8 mouse cellular contexts compared by ENCODE assay signal in the genomic region with DNA sequence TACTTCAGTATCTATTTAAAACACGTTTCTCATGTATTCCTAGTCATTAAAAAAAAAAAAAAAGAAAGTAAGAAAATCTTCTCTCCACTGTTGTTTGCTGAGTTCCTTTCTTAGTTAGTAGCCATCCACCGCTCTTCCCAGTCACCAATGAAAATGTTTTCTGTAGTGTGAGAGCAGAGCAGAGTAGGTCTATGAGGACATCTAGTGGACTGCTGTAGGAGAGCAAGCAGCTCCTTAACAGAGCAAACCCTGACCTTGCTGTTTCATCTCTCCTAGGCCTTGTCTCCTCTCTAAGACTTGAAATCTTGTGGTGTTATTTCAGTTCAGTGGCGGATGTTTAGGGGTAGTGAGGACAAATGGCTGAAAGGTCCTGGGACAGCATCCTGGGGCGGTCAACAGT.
A peak's percentile ranks its signal among the peaks of the same experiment; 100 is the strongest.
DNase-seq lines count a peak whose midpoint lies in the region; ATAC-seq and TF ChIP-seq lines count a peak whose summit lies in the region.

No protein-coding gene starts in this region.

- intact Hi-C loops in heart, adult 2 months (cut with DNase I), result no loop called here

- H3K27me3 ChIP-seq in heart, adult 2 months (ENCODE audit: control insufficient read depth, insufficient read depth, low read length), result no peaks in the 10 kb centered on the region
- no peaks in the 10 kb centered on the region for H3K27me3 ChIP-seq in heart, embryonic 11.5 days (ENCODE audit: control insufficient read depth, insufficient read depth, low read length)
- H3K27me3 ChIP-seq in MEL (ENCODE audit: control insufficient read depth in 1 of 2, insufficient read depth in 2 of 2, low read length in 2 of 2), result peaks cover 2 to 4% of the 10 kb centered on the region in 2 experiments; a peak in 2 of 4 replicates
- no peaks in the 10 kb centered on the region for H3K27me3 ChIP-seq in embryonic facial prominence, embryonic 11.5 days (ENCODE audit: control insufficient read depth, insufficient read depth, low read length)
- no peaks in the 10 kb centered on the region for H3K27me3 ChIP-seq in lung, embryonic 15.5 days

- peak; percentile 73 for TF ChIP-seq RAD21 in MEL (IDR thresholded peaks at IDR 0.05; ENCODE audit: low read depth, low read length)

- no peak for ATAC-seq in heart, embryonic 11.5 days (replicated peaks; ENCODE audit: insufficient number of reproducible peaks, low FRiP score, low TSS enrichment)
- no peak for ATAC-seq in embryonic facial prominence, embryonic 11.5 days (replicated peaks; ENCODE audit: insufficient number of reproducible peaks, low FRiP score, low TSS enrichment, low read depth)
- ATAC-seq in lung, embryonic 15.5 days (ENCODE audit: borderline replicate concordance, extremely low read depth, low FRiP score, low TSS enrichment), result peak; percentile 73

- no peak overlapping the region for H3K27ac ChIP-seq in heart, adult 2 months
- H3K27ac ChIP-seq in heart, embryonic 11.5 days (ENCODE audit: low read depth, low read length), result no peak overlapping the region
- no peak overlapping the region for H3K27ac ChIP-seq in MEL (ENCODE audit: control insufficient read depth, low read depth, low read length)
- H3K27ac ChIP-seq in embryonic facial prominence, embryonic 11.5 days (replicated peaks; ENCODE audit: low read depth, low read length), result no peak overlapping the region
- H3K27ac ChIP-seq in lung, embryonic 15.5 days, result peak overlapping the region; percentile 11; the same call in 1 of the 2 replicates

- TF ChIP-seq CTCF in heart, adult 2 months (IDR thresholded peaks at IDR 0.05), result peak; percentile 70
- TF ChIP-seq CTCF in MEL (IDR thresholded peaks at IDR 0.05 in 2 of 3, conservative IDR thresholded peaks at IDR 0.05 in 1 of 3; ENCODE audit: control insufficient read depth in 1 of 3, insufficient read depth in 1 of 3, low read depth in 2 of 3, low read length in 3 of 3, poor library complexity in 1 of 3, severe bottlenecking in 1 of 3), result peak; percentile 48 to 62 (median 57); a peak in 5 of 6 replicates

- 32% methylated on average over 4 of the region's 4 CpGs for WGBS in heart, adult 2 months
- 21% methylated on average over 4 of the region's 4 CpGs for WGBS in heart, embryonic 11.5 days (ENCODE audit: insufficient replicate concordance)
- 37% methylated on average over 4 of the region's 4 CpGs for WGBS in embryonic facial prominence, embryonic 11.5 days
- WGBS in lung, embryonic 15.5 days, result 15% methylated on average over 4 of the region's 4 CpGs

- no peaks in the 10 kb centered on the region for H3K36me3 ChIP-seq in heart, adult 2 months (ENCODE audit: control insufficient read depth, insufficient read depth, low read length)
- no peaks in the 10 kb centered on the region for H3K36me3 ChIP-seq in heart, embryonic 11.5 days (ENCODE audit: control insufficient read depth, insufficient read depth, low read length)
- no peaks in the 10 kb centered on the region for H3K36me3 ChIP-seq in MEL (ENCODE audit: control insufficient read depth in 1 of 2, insufficient read depth in 2 of 2, low read length in 2 of 2)
- H3K36me3 ChIP-seq in embryonic facial prominence, embryonic 11.5 days (replicated peaks; ENCODE audit: control insufficient read depth, insufficient read depth, low read depth, low read length), result no peaks in the 10 kb centered on the region
- no peaks in the 10 kb centered on the region for H3K36me3 ChIP-seq in lung, embryonic 15.5 days

- no peaks in the 10 kb centered on the region for H3K4me1 ChIP-seq in heart, adult 2 months (ENCODE audit: control insufficient read depth, insufficient read depth, low read length)
- no peaks in the 10 kb centered on the region for H3K4me1 ChIP-seq in heart, embryonic 11.5 days (ENCODE audit: control insufficient read depth, insufficient read depth, low read length)
- H3K4me1 ChIP-seq in MEL (ENCODE audit: control insufficient read depth in 1 of 2, insufficient read depth in 2 of 2, low read length in 2 of 2), result no peaks in the 10 kb centered on the region
- H3K4me1 ChIP-seq in embryonic facial prominence, embryonic 11.5 days (ENCODE audit: control insufficient read depth, insufficient read depth, low read length), result no peaks in the 10 kb centered on the region
- 0 out of 2 replicates have a peak, but pooled peaks cover 10% of the 10 kb centered on the region for H3K4me1 ChIP-seq in lung, embryonic 15.5 days

- no peak for DNase-seq in heart, adult 2 months
- DNase-seq in MEL (ENCODE audit: low read depth, low spot score), result peak; percentile 28
- DNase-seq in embryonic facial prominence, embryonic 11.5 days (ENCODE audit: low spot score), result peak; percentile 70
- peak; percentile 2 for DNase-seq in yolk sac, embryonic 10.5 days (ENCODE audit: low spot score)
- no peak for DNase-seq in testis, postnatal 14 days (ENCODE audit: low spot score)
- DNase-seq in heart, adult 11 months, result no peak

- no peaks in the 10 kb centered on the region for H3K79me2 ChIP-seq in heart, adult 2 months (replicated peaks; ENCODE audit: control insufficient read depth, insufficient read depth, low read length)
- no peaks in the 10 kb centered on the region for H3K79me2 ChIP-seq in MEL (ENCODE audit: control insufficient read depth, insufficient read depth, low read length, poor library complexity)

- no peak overlapping the region for H3K9ac ChIP-seq in heart, adult 2 months (ENCODE audit: low read depth, low read length)
- H3K9ac ChIP-seq in heart, embryonic 11.5 days (ENCODE audit: low read depth, low read length), result no peak overlapping the region
- no peak overlapping the region for H3K9ac ChIP-seq in MEL (ENCODE audit: control insufficient read depth, low read depth, low read length, poor library complexity, severe bottlenecking)
- no peak overlapping the region for H3K9ac ChIP-seq in embryonic facial prominence, embryonic 11.5 days (replicated peaks; ENCODE audit: low read length)
- no peak overlapping the region for H3K9ac ChIP-seq in lung, embryonic 15.5 days

- no peak for TF ChIP-seq EP300 in heart, adult 2 months (IDR thresholded peaks at IDR 0.05; ENCODE audit: insufficient read depth, low read depth, low read length)
- TF ChIP-seq EP300 in MEL (IDR thresholded peaks at IDR 0.05; ENCODE audit: low read depth in 1 of 2, low read length in 2 of 2), result no peak

- H3K4me3 ChIP-seq in heart, adult 2 months, result no peak overlapping the region
- H3K4me3 ChIP-seq in heart, embryonic 11.5 days (ENCODE audit: low read depth, low read length), result no peak overlapping the region
- H3K4me3 ChIP-seq in MEL (ENCODE audit: control insufficient read depth in 1 of 2, insufficient read depth in 1 of 2, low read depth in 2 of 2, low read length in 2 of 2), result no peak overlapping the region
- H3K4me3 ChIP-seq in embryonic facial prominence, embryonic 11.5 days (ENCODE audit: low read depth, low read length), result no peak overlapping the region
- no peak overlapping the region for H3K4me3 ChIP-seq in lung, embryonic 15.5 days

- TF ChIP-seq POLR2A in heart, adult 2 months (IDR thresholded peaks at IDR 0.05; ENCODE audit: insufficient read depth, low read depth, low read length), result no peak
- no peak for TF ChIP-seq POLR2A in MEL (IDR thresholded peaks at IDR 0.05; ENCODE audit: control insufficient read depth in 1 of 2, insufficient read depth in 1 of 2, low read depth in 1 of 2, low read length in 2 of 2, poor library complexity in 1 of 2)

- H3K9me3 ChIP-seq in heart, embryonic 11.5 days (replicated peaks; ENCODE audit: control insufficient read depth, low read length), result no peaks in the 10 kb centered on the region
- H3K9me3 ChIP-seq in MEL (replicated peaks; ENCODE audit: insufficient read depth, low read length), result no peaks in the 10 kb centered on the region
- no peaks in the 10 kb centered on the region for H3K9me3 ChIP-seq in embryonic facial prominence, embryonic 11.5 days (replicated peaks; ENCODE audit: control insufficient read depth, low read length)
- H3K9me3 ChIP-seq in lung, embryonic 15.5 days, result no peaks in the 10 kb centered on the region

- no peak overlapping the region for H3K4me2 ChIP-seq in heart, embryonic 11.5 days
- no peak overlapping the region for H3K4me2 ChIP-seq in embryonic facial prominence, embryonic 11.5 days (ENCODE audit: low read depth, low read length)
- H3K4me2 ChIP-seq in lung, embryonic 15.5 days, result no peak overlapping the region

TF ChIP-seq in MEL, 35 proteins besides CTCF, POLR2A, EP300 and RAD21:
- TF ChIP-seq MAFK (IDR thresholded peaks at IDR 0.05; ENCODE audit: borderline replicate concordance, low read depth, low read length) (no peak), NELFE (IDR thresholded peaks at IDR 0.05; ENCODE audit: low read depth, low read length) (no peak), GATA1 (IDR thresholded peaks at IDR 0.05; ENCODE audit: low read depth, low read length) (no peak), POLR2AphosphoS2 (IDR thresholded peaks at IDR 0.05; ENCODE audit: low read length) (no peak), ZC3H11A (IDR thresholded peaks at IDR 0.05; ENCODE audit: low read depth, low read length) (peak; percentile 42), E2F4 (IDR thresholded peaks at IDR 0.05; ENCODE audit: borderline replicate concordance, low read depth, low read length) (no peak), SMC3 (IDR thresholded peaks at IDR 0.05; ENCODE audit: low read depth, low read length) (peak; percentile 55)
TF ChIP-seq in MEL: peak in this region for 2.

Comparison
In these comparisons a context has a peak if more than half of its experiments do, and no peak if none do; other contexts are left out.
1. DNase-seq: peak in MEL (single experiment), embryonic facial prominence, embryonic 11.5 days (single experiment) and yolk sac, embryonic 10.5 days (single experiment); none in heart, adult 2 months (0 of 2), testis, postnatal 14 days (single experiment) and heart, adult 11 months (single experiment).